ENCODE assay signal across 22 mouse cellular contexts in genomic region chr15:102963259-102963658, GRCm38 (mm10). TPM values are rescaled to one million over a fixed set of nuclear protein-coding genes. Genes with fewer than 3 reads are reported as not detected.
DNase-seq lines count a peak whose midpoint lies in the region; ATAC-seq lines count a peak whose summit lies in the region.
"Had no signal": no experiment of that assay in that cellular context is flagged by ENCODE, and none has a peak within 500 bp of the region (broad histone marks: within the 10 kb centered on the region; RNA-seq: fewer than 3 reads in every experiment).

No protein-coding gene starts in this region.

- H3K9me3 ChIP-seq in embryonic facial prominence, embryonic 14.5 days (ENCODE audit: control insufficient read depth, low read length) = no peaks in the 10 kb centered on the region
- H3K9me3 ChIP-seq in embryonic facial prominence, embryonic 10.5 days = no peaks in the 10 kb centered on the region
- no peaks in the 10 kb centered on the region for H3K9me3 ChIP-seq in kidney, embryonic 14.5 days (ENCODE audit: control insufficient read depth, low read length)
- no peaks in the 10 kb centered on the region for H3K9me3 ChIP-seq in limb, embryonic 11.5 days (ENCODE audit: control insufficient read depth, low read length)
- no peaks in the 10 kb centered on the region for H3K9me3 ChIP-seq in neural tube, embryonic 14.5 days (ENCODE audit: control insufficient read depth, low read length)
- no peaks in the 10 kb centered on the region for H3K9me3 ChIP-seq in midbrain, embryonic 11.5 days (ENCODE audit: control insufficient read depth, low read length)
- H3K9me3 ChIP-seq: embryonic facial prominence, embryonic 15.5 days; forebrain, embryonic 12.5 days; heart, embryonic 15.5 days; hindbrain, embryonic 10.5 days; midbrain, embryonic 10.5 days had no signal

- peaks cover 97% of the 10 kb centered on the region for H3K27me3 ChIP-seq in embryonic facial prominence, embryonic 14.5 days (replicated peaks; ENCODE audit: control insufficient read depth, insufficient read depth, low read length)
- peaks cover 100% of the 10 kb centered on the region for H3K27me3 ChIP-seq in embryonic facial prominence, embryonic 10.5 days (replicated peaks; ENCODE audit: low read depth, poor library complexity, severe bottlenecking)
- peaks cover 7% of the 10 kb centered on the region; the same call in 1 of the 2 replicates for H3K27me3 ChIP-seq in kidney, embryonic 14.5 days (ENCODE audit: control insufficient read depth, insufficient read depth, low read length)
- H3K27me3 ChIP-seq in limb, embryonic 11.5 days (ENCODE audit: control insufficient read depth, insufficient read depth, low read length) = peaks cover 47% of the 10 kb centered on the region
- peaks cover 27% of the 10 kb centered on the region for H3K27me3 ChIP-seq in neural tube, embryonic 14.5 days (ENCODE audit: control insufficient read depth, insufficient read depth, low read length)
- peaks cover 96% of the 10 kb centered on the region for H3K27me3 ChIP-seq in midbrain, embryonic 11.5 days (ENCODE audit: control insufficient read depth, insufficient read depth, low read length)

- H3K4me1 ChIP-seq in embryonic facial prominence, embryonic 14.5 days (ENCODE audit: control insufficient read depth, insufficient read depth, low read length) = no peaks in the 10 kb centered on the region
- H3K4me1 ChIP-seq in embryonic facial prominence, embryonic 10.5 days = peaks cover 7% of the 10 kb centered on the region; the same call in 1 of the 2 replicates
- H3K4me1 ChIP-seq in kidney, embryonic 14.5 days (ENCODE audit: control insufficient read depth, insufficient read depth, low read length) = peaks cover 11% of the 10 kb centered on the region; the same call in 1 of the 2 replicates
- peaks cover 15% of the 10 kb centered on the region for H3K4me1 ChIP-seq in limb, embryonic 11.5 days (ENCODE audit: control insufficient read depth, insufficient read depth, low read length)
- no peaks in the 10 kb centered on the region for H3K4me1 ChIP-seq in neural tube, embryonic 14.5 days (ENCODE audit: control insufficient read depth, insufficient read depth, low read length)
- H3K4me1 ChIP-seq in midbrain, embryonic 11.5 days (ENCODE audit: control insufficient read depth, insufficient read depth, low read length) = no peaks in the 10 kb centered on the region; the same call in 1 of the 2 replicates
- H3K4me1 ChIP-seq: hindbrain, embryonic 10.5 days had no signal

- H3K4me3 ChIP-seq in embryonic facial prominence, embryonic 14.5 days (ENCODE audit: low read depth, low read length) = 0 out of 2 replicates have a peak overlapping the region, but pooled peaks have one; percentile 8
- no peak overlapping the region for H3K4me3 ChIP-seq in embryonic facial prominence, embryonic 10.5 days
- H3K4me3 ChIP-seq in kidney, embryonic 14.5 days (ENCODE audit: low read length) = peak overlapping the region; percentile 70
- peak overlapping the region; percentile 55 for H3K4me3 ChIP-seq in limb, embryonic 11.5 days (ENCODE audit: low read depth, low read length)
- H3K4me3 ChIP-seq in neural tube, embryonic 14.5 days (ENCODE audit: low read depth, low read length) = peak overlapping the region; percentile 87
- no peak overlapping the region for H3K4me3 ChIP-seq in midbrain, embryonic 11.5 days (ENCODE audit: low read depth, low read length)
- H3K4me3 ChIP-seq: embryonic facial prominence, embryonic 15.5 days; forebrain, embryonic 12.5 days; heart, adult 2 months; heart, embryonic 15.5 days; hindbrain, embryonic 10.5 days; layer of hippocampus, adult 2 months; left cerebral cortex, adult 2 months; midbrain, embryonic 10.5 days had no signal

- no peak for ATAC-seq in embryonic facial prominence, embryonic 14.5 days (ENCODE audit: low read depth)
- no peak for ATAC-seq in kidney, embryonic 14.5 days (ENCODE audit: low FRiP score, low TSS enrichment)
- no peak for ATAC-seq in limb, embryonic 11.5 days (ENCODE audit: insufficient number of reproducible peaks, low FRiP score, low TSS enrichment, low read depth)
- no peak for ATAC-seq in neural tube, embryonic 14.5 days (ENCODE audit: low read depth)
- ATAC-seq in midbrain, embryonic 11.5 days (ENCODE audit: low FRiP score) = no peak

- no peak overlapping the region for H3K9ac ChIP-seq in embryonic facial prominence, embryonic 14.5 days (ENCODE audit: low read depth, low read length)
- H3K9ac ChIP-seq in kidney, embryonic 14.5 days (ENCODE audit: low read depth, low read length) = peak overlapping the region; percentile 81
- H3K9ac ChIP-seq in limb, embryonic 11.5 days (ENCODE audit: low read length) = peak overlapping the region; percentile 86
- peak overlapping the region; percentile 37 for H3K9ac ChIP-seq in neural tube, embryonic 14.5 days (replicated peaks; ENCODE audit: low read depth, low read length)
- no peak overlapping the region for H3K9ac ChIP-seq in midbrain, embryonic 11.5 days (ENCODE audit: low read length)
- H3K9ac ChIP-seq: embryonic facial prominence, embryonic 15.5 days; forebrain, embryonic 12.5 days; heart, embryonic 15.5 days had no signal

- no peak overlapping the region for H3K27ac ChIP-seq in embryonic facial prominence, embryonic 14.5 days (replicated peaks; ENCODE audit: low read depth, low read length)
- no peak overlapping the region for H3K27ac ChIP-seq in embryonic facial prominence, embryonic 10.5 days (replicated peaks)
- peak overlapping the region; percentile 95 for H3K27ac ChIP-seq in kidney, embryonic 14.5 days (ENCODE audit: low read depth, low read length)
- H3K27ac ChIP-seq in limb, embryonic 11.5 days (replicated peaks; ENCODE audit: low read depth, low read length) = peak overlapping the region; percentile 85
- H3K27ac ChIP-seq in neural tube, embryonic 14.5 days (ENCODE audit: low read depth, low read length) = peak overlapping the region; percentile 56; the same call in 1 of the 2 replicates
- H3K27ac ChIP-seq in midbrain, embryonic 11.5 days (ENCODE audit: low read depth, low read length) = no peak overlapping the region
- H3K27ac ChIP-seq: embryonic facial prominence, embryonic 15.5 days; forebrain, embryonic 12.5 days; heart, adult 2 months; heart, embryonic 15.5 days; hindbrain, embryonic 10.5 days; layer of hippocampus, adult 2 months; left cerebral cortex, adult 2 months; midbrain, embryonic 10.5 days had no signal

- no peaks in the 10 kb centered on the region for H3K36me3 ChIP-seq in embryonic facial prominence, embryonic 14.5 days (ENCODE audit: control insufficient read depth, insufficient read depth, low read length)
- no peaks in the 10 kb centered on the region for H3K36me3 ChIP-seq in embryonic facial prominence, embryonic 10.5 days (replicated peaks)
- H3K36me3 ChIP-seq in kidney, embryonic 14.5 days (ENCODE audit: control insufficient read depth, insufficient read depth, low read length) = no peaks in the 10 kb centered on the region
- no peaks in the 10 kb centered on the region for H3K36me3 ChIP-seq in limb, embryonic 11.5 days (ENCODE audit: control insufficient read depth, insufficient read depth, low read length)
- no peaks in the 10 kb centered on the region for H3K36me3 ChIP-seq in neural tube, embryonic 14.5 days (ENCODE audit: control insufficient read depth, insufficient read depth, low read length)
- H3K36me3 ChIP-seq in midbrain, embryonic 11.5 days (ENCODE audit: control insufficient read depth, insufficient read depth, low read length) = no peaks in the 10 kb centered on the region
- H3K36me3 ChIP-seq: embryonic facial prominence, embryonic 15.5 days; forebrain, embryonic 12.5 days; heart, embryonic 15.5 days; hindbrain, embryonic 10.5 days; midbrain, embryonic 10.5 days had no signal

- H3K4me2 ChIP-seq in embryonic facial prominence, embryonic 14.5 days (ENCODE audit: low read depth, low read length) = no peak overlapping the region
- peak overlapping the region; percentile 89 for H3K4me2 ChIP-seq in kidney, embryonic 14.5 days (replicated peaks; ENCODE audit: low read depth, low read length)
- H3K4me2 ChIP-seq in limb, embryonic 11.5 days (ENCODE audit: low read depth, severe bottlenecking) = peak overlapping the region; percentile 64
- peak overlapping the region; percentile 94 for H3K4me2 ChIP-seq in neural tube, embryonic 14.5 days (ENCODE audit: low read depth, low read length)
- H3K4me2 ChIP-seq in midbrain, embryonic 11.5 days = no peak overlapping the region
- H3K4me2 ChIP-seq: forebrain, embryonic 12.5 days; heart, embryonic 15.5 days had no signal

- WGBS in embryonic facial prominence, embryonic 14.5 days = 2% methylated on average over 8 of the region's 8 CpGs
- 2% methylated on average over 8 of the region's 8 CpGs for WGBS in embryonic facial prominence, embryonic 10.5 days
- 6% methylated on average over 8 of the region's 8 CpGs for WGBS in kidney, embryonic 14.5 days
- WGBS in limb, embryonic 11.5 days = 2% methylated on average over 8 of the region's 8 CpGs
- 7% methylated on average over 8 of the region's 8 CpGs for WGBS in neural tube, embryonic 14.5 days
- WGBS in midbrain, embryonic 11.5 days = 2% methylated on average over 8 of the region's 8 CpGs

- DNase-seq in embryonic facial prominence, embryonic 14.5 days (ENCODE audit: low spot score) = no peak
- no peak for DNase-seq in embryonic facial prominence, embryonic 10.5 days (ENCODE audit: low spot score)
- DNase-seq in kidney, adult 9 months = no peak
- DNase-seq in limb, embryonic 11.5 days (ENCODE audit: low spot score) = no peak
- no peak for DNase-seq in midbrain, embryonic 11.5 days (ENCODE audit: low spot score, missing footprints)
- no peak for DNase-seq in cerebellum, postnatal 4 days (ENCODE audit: low spot score in 2 of 2)
- DNase-seq: cerebellum, adult 18-20 months; heart, adult 2 months; lung, adult 18-20 months; right cerebral cortex, adult 18-20 months; thymus, postnatal 4 days had no signal

RNA-seq across cellular contexts. Expression of gene Hoxc10, which starts 3.3 kb away (rescaled TPM):
- polyA plus RNA-seq in embryonic facial prominence, embryonic 14.5 days (2014; fragmentation: Nextera tagmentation; extraction: Ambion mirVana) = not detected in 2 replicates
- not detected in 2 replicates for polyA plus RNA-seq in embryonic facial prominence, embryonic 10.5 days (2016; fragmentation: Nextera tagmentation; extraction: Ambion mirVana)
- 62.9 and 64.5 TPM in 2 replicates for polyA plus RNA-seq in kidney, embryonic 14.5 days (2014; fragmentation: Nextera tagmentation; extraction: Ambion mirVana)
- 43.9 and 56.2 TPM in 2 replicates for polyA plus RNA-seq in limb, embryonic 11.5 days (2014; fragmentation: Nextera tagmentation; extraction: Ambion mirVana)
- polyA plus RNA-seq in neural tube, embryonic 14.5 days (2014; fragmentation: Nextera tagmentation; extraction: Ambion mirVana) = 46.1 and 94.7 TPM in 2 replicates
- not detected in 2 replicates for polyA plus RNA-seq in midbrain, embryonic 11.5 days (2014; fragmentation: Nextera tagmentation; extraction: Ambion mirVana)
- polyA plus RNA-seq: cortical plate, adult 2 months; embryonic facial prominence, embryonic 15.5 days; forebrain, embryonic 12.5 days; heart, adult 2 months; heart, embryonic 15.5 days; hindbrain, embryonic 10.5 days; liver, adult 2 months; midbrain, embryonic 10.5 days had no signal

RNA-seq across cellular contexts. Expression of gene Hoxc5, which starts 4.0 kb away (rescaled TPM):
- 0.96 and 2.8 TPM in 2 replicates for polyA plus RNA-seq in embryonic facial prominence, embryonic 14.5 days (2014; fragmentation: Nextera tagmentation; extraction: Ambion mirVana)
- polyA plus RNA-seq in embryonic facial prominence, embryonic 10.5 days (2016; fragmentation: Nextera tagmentation; extraction: Ambion mirVana) = 0.07 and 0.18 TPM in 2 replicates
- 5.1 and 5.8 TPM in 2 replicates for polyA plus RNA-seq in kidney, embryonic 14.5 days (2014; fragmentation: Nextera tagmentation; extraction: Ambion mirVana)
- 8.3 and 9.1 TPM in 2 replicates for polyA plus RNA-seq in limb, embryonic 11.5 days (2014; fragmentation: Nextera tagmentation; extraction: Ambion mirVana)
- 3.6 and 10.2 TPM in 2 replicates for polyA plus RNA-seq in neural tube, embryonic 14.5 days (2014; fragmentation: Nextera tagmentation; extraction: Ambion mirVana)
- polyA plus RNA-seq in midbrain, embryonic 11.5 days (2014; fragmentation: Nextera tagmentation; extraction: Ambion mirVana) = not detected in 2 replicates
- polyA plus RNA-seq: cortical plate, adult 2 months; forebrain, embryonic 12.5 days; liver, adult 2 months had no signal

RNA-seq across cellular contexts. Expression of gene Hoxc11, which starts 9.0 kb away (rescaled TPM):
- not detected in 2 replicates for polyA plus RNA-seq in embryonic facial prominence, embryonic 14.5 days (2014; fragmentation: Nextera tagmentation; extraction: Ambion mirVana)
- polyA plus RNA-seq in embryonic facial prominence, embryonic 10.5 days (2016; fragmentation: Nextera tagmentation; extraction: Ambion mirVana) = not detected in 2 replicates
- 2.9 and 4.4 TPM in 2 replicates for polyA plus RNA-seq in kidney, embryonic 14.5 days (2014; fragmentation: Nextera tagmentation; extraction: Ambion mirVana)
- polyA plus RNA-seq in limb, embryonic 11.5 days (2014; fragmentation: Nextera tagmentation; extraction: Ambion mirVana) = 5.5 and 5.9 TPM in 2 replicates
- not detected in 2 replicates for polyA plus RNA-seq in neural tube, embryonic 14.5 days (2014; fragmentation: Nextera tagmentation; extraction: Ambion mirVana)
- polyA plus RNA-seq in midbrain, embryonic 11.5 days (2014; fragmentation: Nextera tagmentation; extraction: Ambion mirVana) = not detected in 2 replicates
- polyA plus RNA-seq: cortical plate, adult 2 months; embryonic facial prominence, embryonic 15.5 days; forebrain, embryonic 12.5 days; heart, adult 2 months; heart, embryonic 15.5 days; hindbrain, embryonic 10.5 days; liver, adult 2 months; midbrain, embryonic 10.5 days had no signal

RNA-seq across cellular contexts. Expression of gene Hoxc9, which starts 13.0 kb away (rescaled TPM):
- not detected in 2 replicates for polyA plus RNA-seq in embryonic facial prominence, embryonic 14.5 days (2014; fragmentation: Nextera tagmentation; extraction: Ambion mirVana)
- not detected in 2 replicates for polyA plus RNA-seq in embryonic facial prominence, embryonic 10.5 days (2016; fragmentation: Nextera tagmentation; extraction: Ambion mirVana)
- 10.3 and 10.7 TPM in 2 replicates for polyA plus RNA-seq in kidney, embryonic 14.5 days (2014; fragmentation: Nextera tagmentation; extraction: Ambion mirVana)
- 4.4 and 6.1 TPM in 2 replicates for polyA plus RNA-seq in limb, embryonic 11.5 days (2014; fragmentation: Nextera tagmentation; extraction: Ambion mirVana)
- polyA plus RNA-seq in neural tube, embryonic 14.5 days (2014; fragmentation: Nextera tagmentation; extraction: Ambion mirVana) = 46.9 and 49.8 TPM in 2 replicates
- not detected in 2 replicates for polyA plus RNA-seq in midbrain, embryonic 11.5 days (2014; fragmentation: Nextera tagmentation; extraction: Ambion mirVana)
- polyA plus RNA-seq: cortical plate, adult 2 months; embryonic facial prominence, embryonic 15.5 days; forebrain, embryonic 12.5 days; heart, adult 2 months; heart, embryonic 15.5 days; hindbrain, embryonic 10.5 days; liver, adult 2 months; midbrain, embryonic 10.5 days had no signal

RNA-seq across cellular contexts. Expression of gene Hoxc12, which starts 26.7 kb away (rescaled TPM):
- polyA plus RNA-seq in embryonic facial prominence, embryonic 14.5 days (2014; fragmentation: Nextera tagmentation; extraction: Ambion mirVana) = not detected in 2 replicates
- polyA plus RNA-seq in embryonic facial prominence, embryonic 10.5 days (2016; fragmentation: Nextera tagmentation; extraction: Ambion mirVana) = not detected in 2 replicates
- polyA plus RNA-seq in kidney, embryonic 14.5 days (2014; fragmentation: Nextera tagmentation; extraction: Ambion mirVana) = not detected in 2 replicates
- polyA plus RNA-seq in limb, embryonic 11.5 days (2014; fragmentation: Nextera tagmentation; extraction: Ambion mirVana) = 0.96 and 1.2 TPM in 2 replicates
- not detected in 2 replicates for polyA plus RNA-seq in neural tube, embryonic 14.5 days (2014; fragmentation: Nextera tagmentation; extraction: Ambion mirVana)
- polyA plus RNA-seq in midbrain, embryonic 11.5 days (2014; fragmentation: Nextera tagmentation; extraction: Ambion mirVana) = not detected in 2 replicates
- polyA plus RNA-seq: cortical plate, adult 2 months; forebrain, embryonic 12.5 days; heart, adult 2 months; heart, embryonic 15.5 days; hindbrain, embryonic 10.5 days; liver, adult 2 months; midbrain, embryonic 10.5 days had no signal

Comparison
In these comparisons a context has a peak if more than half of its experiments do, and no peak if none do; other contexts are left out.
1. H3K4me3 ChIP-seq: peak in embryonic facial prominence, embryonic 14.5 days (single experiment), kidney, embryonic 14.5 days (single experiment), limb, embryonic 11.5 days (single experiment) and neural tube, embryonic 14.5 days (single experiment); none in embryonic facial prominence, embryonic 10.5 days (single experiment) and midbrain, embryonic 11.5 days (single experiment).
2. H3K27ac ChIP-seq: peak in kidney, embryonic 14.5 days (single experiment), limb, embryonic 11.5 days (single experiment) and neural tube, embryonic 14.5 days (single experiment); none in embryonic facial prominence, embryonic 14.5 days (single experiment), embryonic facial prominence, embryonic 10.5 days (single experiment) and midbrain, embryonic 11.5 days (single experiment).
3. H3K4me2 ChIP-seq: peak in kidney, embryonic 14.5 days (single experiment), limb, embryonic 11.5 days (single experiment) and neural tube, embryonic 14.5 days (single experiment); none in embryonic facial prominence, embryonic 14.5 days (single experiment) and midbrain, embryonic 11.5 days (single experiment).
4. H3K9ac ChIP-seq: peak in kidney, embryonic 14.5 days (single experiment), limb, embryonic 11.5 days (single experiment) and neural tube, embryonic 14.5 days (single experiment); none in embryonic facial prominence, embryonic 14.5 days (single experiment) and midbrain, embryonic 11.5 days (single experiment).
5. RNA of gene Hoxc10, which starts 3.3 kb away (polyA plus RNA-seq): 46.1 to 94.7 TPM in neural tube, embryonic 14.5 days, 62.9 to 64.5 TPM in kidney, embryonic 14.5 days and 43.9 to 56.2 TPM in limb, embryonic 11.5 days; not detected in embryonic facial prominence, embryonic 14.5 days, not detected in embryonic facial prominence, embryonic 10.5 days and not detected in midbrain, embryonic 11.5 days; every median in the first group is over 10 times any median in the second.